Mouse (Mus musculus) layer of hippocampus, adult 11-12 months (tissue): Measurements from ENCODE around the gene Olfr1395.

ENCODE experiments used
- DNase-seq: peaks from one replicate; pipeline ENCODE4 v3.0.0; 2022; ENCODE audit warnings: low spot score

Olfr1395 gene

DNA sequence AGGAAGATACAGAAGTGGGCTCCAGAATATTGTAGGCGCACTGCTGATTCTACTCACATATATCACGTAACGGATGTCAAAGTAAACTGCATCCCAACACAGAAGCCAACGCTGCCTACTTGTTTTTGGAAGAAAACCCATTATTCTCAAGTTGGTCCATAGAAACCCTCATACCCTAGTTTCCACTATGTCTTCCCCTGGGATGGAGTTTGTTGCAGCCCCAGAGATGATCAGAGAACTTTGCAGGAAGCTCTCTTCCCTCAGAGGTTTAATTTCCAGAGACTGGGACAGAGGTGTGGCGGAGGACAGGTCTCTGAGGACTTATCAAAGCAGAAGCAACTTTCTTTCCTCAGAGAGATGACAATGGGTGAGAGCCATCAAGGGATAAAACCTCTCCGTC is at the start of gene Olfr1395:
Gene Olfr1395, plus strand, starts transcription at position 301 of the 400 bp plus-strand sequence.
- DNase-seq = no peak

GRCm38 (mm10) chr11:49092786-49093185 is 49.3 kb upstream of the Olfr1395 start:
- no peak for DNase-seq

DNA sequence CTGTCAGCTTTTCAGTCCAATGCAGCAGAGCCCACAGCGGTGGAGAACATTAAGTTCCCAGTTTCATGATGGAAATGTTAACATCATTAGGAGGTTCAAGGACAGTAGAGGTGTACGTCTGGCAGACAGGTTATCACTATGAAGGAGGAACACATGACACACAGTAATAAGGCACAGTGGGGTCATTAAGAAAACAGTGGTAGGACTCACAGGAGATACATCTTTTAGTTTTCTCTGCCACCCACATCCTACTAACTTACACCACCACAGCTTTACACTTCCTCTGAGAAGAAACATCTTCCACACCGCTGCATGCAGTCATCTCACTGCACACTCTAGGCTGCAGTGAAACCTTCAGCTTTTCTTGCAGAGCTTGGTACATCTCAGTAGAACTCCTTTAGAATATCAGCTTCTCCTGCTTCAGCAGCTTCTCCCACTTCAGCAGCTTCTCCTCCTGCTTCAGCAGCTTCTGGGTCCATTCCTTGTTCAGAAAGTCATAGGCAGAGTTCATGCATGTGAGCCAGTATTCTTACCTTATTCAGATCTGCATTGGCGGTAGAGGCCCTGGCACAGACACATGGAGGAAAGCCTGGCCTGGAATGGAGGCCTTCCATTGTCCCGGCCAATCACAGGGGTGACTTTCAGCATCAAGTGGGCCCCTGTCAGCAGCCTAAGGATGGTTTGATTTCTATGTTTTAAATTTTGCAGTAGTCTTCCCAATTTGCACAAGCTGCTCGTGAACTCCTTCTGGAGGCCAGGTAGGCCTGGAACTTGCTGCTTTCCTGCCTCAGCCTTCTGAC is 48.0 kb upstream of the Olfr1395 start:
- no peak for DNase-seq

GRCm38 (mm10) chr11:49095367-49095766 is 46.7 kb upstream of the Olfr1395 start:
- DNase-seq = no peak

DNA sequence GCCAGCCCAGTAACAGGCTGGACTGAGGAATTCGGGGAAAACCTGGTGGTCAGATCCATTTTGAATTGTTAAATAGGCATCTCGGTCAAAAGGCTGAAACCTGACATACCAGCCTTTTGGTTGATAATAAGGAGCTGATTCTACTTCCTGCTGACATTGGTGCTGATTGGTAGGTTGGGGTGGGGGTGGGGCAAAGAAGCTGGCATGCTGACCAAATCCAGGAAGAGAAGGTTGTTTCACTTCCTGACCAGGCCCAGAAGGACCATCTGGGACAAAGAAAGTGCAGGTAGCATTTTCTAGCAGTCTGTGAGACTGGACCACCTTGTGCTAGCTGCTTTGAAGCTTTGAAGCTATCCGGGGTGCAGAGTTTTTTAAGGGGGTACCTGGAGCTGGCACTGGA is 41.7 kb upstream of the Olfr1395 start:
- no peak for DNase-seq

GRCm38 (mm10) chr11:49101500-49101899 is 40.6 kb upstream of the Olfr1395 start:
- no peak for DNase-seq

- peak; percentile 89 for DNase-seq
These were observed 38.9 kb upstream of the Olfr1395 start for GRCm38 (mm10) chr11:49103047-49103693.

DNA sequence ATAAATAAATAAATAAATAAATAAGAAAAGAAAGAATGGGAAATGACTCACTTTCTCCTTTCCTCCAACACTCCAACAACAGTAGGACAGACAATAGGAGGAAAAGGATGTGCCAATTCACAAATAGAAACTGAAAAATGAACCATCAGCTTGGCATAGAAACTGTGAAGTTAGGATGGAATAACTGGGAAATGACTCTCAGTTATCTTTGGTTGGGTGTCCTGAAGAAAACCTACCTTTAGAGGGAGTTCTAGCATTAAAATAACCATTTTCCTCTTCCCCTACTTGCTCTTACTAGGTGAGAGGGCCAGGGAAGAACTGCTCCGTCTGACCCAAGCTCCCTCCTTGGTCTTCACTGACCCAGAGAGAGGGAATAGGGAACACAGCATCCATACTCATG is 36.3 kb upstream of the Olfr1395 start:
- no peak for DNase-seq

DNA sequence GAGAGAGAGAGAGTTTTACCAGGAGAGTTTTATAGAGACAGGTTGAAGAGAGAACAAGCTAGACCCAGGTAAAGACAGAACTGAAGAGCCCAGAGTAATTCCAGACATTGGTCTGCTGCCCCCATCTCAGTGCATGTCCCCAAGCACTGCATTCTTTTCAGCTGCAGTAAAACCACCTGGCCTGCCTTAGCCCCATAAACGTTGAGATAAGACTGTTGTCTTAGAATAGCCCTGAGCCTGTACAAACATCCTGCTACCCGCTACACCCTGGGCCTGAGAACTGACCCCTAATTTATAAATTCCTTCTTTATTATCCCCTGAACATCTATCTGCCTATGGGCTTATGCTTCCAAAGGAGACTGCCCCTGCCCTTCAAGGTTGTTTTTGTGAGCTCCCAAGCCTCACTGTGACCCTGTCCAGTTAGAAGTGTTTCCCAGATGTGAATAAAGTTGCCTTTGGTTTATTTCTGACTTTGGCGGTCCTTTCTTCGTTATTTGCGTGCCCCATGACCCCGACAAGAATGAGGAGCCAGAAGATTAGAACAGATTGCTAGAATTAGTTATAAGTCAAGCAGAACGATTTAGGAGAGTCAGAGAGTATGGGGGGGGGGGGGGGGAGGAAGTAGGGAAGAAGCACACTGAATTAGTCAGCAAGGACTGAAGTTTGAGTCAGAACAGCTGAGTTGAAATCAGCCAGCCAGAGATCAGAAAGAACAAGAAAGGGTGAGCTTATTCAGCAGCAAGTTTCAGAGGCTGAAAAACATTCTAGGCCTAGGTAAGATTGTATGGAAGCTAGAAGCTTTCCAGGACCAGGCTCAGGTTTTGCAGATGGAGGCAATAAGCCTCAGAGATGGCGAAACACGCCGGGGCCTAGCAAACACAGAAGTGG is 34.2 kb upstream of the Olfr1395 start:
- no peak for DNase-seq

- DNase-seq = peak; percentile 36
These were observed 33.2 kb upstream of the Olfr1395 start for GRCm38 (mm10) chr11:49108833-49109232.

GRCm38 (mm10) chr11:49111000-49111399 is 31.1 kb upstream of the Olfr1395 start:
- DNase-seq = no peak

DNA sequence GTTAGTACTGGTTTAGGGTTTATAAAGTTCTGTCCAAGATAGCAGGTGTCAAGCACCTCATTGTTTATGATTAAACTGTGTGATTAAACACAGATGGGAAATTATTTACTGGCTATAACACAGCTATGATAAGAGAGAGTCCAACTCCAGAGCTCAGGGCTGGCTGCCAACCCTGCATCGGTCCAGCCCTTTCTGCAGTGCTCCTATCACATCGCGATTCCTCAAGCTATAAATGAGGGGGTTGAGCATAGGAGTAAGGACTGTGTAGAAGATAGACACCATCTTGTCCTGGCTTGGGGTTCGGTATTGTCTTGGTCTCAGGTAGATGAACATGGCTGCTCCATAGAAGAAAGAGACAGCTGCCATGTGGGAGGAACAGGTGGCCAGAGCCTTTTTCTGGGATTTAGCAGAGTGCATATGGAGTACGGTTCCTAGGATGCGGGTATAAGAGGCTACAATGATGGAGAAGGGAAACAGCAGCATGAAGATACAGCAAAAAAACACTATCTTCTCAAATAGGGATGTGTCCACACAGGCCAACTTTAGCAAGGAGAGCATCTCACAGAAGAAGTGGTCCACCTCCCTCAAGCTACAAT is 29.4 kb upstream of the Olfr1395 start:
- peak; percentile 39 for DNase-seq

DNA sequence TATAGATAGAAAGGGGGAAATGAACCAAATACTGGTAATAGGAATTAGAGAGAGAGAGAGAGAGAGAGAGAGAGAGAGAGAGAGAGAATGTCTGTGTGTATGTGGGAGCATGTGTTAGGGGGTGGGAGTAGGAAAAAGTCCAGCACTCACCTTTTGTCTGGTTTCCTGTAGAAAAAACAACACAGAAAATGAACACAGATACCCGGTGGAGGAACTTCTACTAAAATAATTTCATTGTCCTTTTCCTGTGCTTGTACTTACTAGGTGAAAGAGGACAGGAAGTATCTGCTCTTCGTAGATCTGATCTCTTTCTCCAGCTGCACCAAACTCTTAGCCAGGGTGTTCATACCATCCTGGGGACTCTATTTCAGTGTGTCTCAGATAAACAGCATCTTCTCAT is 27.9 kb upstream of the Olfr1395 start:
- no peak for DNase-seq

GRCm38 (mm10) chr11:49114774-49115173 is 27.3 kb upstream of the Olfr1395 start, which contains the start of gene Olfr1396:
Gene Olfr1396, minus strand, starts transcription at chr11:49114874.
- DNase-seq = no peak

- DNase-seq = no peak
These were observed 22.4 kb upstream of the Olfr1395 start for GRCm38 (mm10) chr11:49119635-49120034.

- no peak for DNase-seq
These were observed 17.9 kb upstream of the Olfr1395 start for GRCm38 (mm10) chr11:49124169-49124568.

GRCm38 (mm10) chr11:49154077-49154476 is 12.0 kb downstream of the Olfr1395 start, which contains the start of gene Olfr1394:
Gene Olfr1394, plus strand, starts transcription at chr11:49154377.
- no peak for DNase-seq

DNA sequence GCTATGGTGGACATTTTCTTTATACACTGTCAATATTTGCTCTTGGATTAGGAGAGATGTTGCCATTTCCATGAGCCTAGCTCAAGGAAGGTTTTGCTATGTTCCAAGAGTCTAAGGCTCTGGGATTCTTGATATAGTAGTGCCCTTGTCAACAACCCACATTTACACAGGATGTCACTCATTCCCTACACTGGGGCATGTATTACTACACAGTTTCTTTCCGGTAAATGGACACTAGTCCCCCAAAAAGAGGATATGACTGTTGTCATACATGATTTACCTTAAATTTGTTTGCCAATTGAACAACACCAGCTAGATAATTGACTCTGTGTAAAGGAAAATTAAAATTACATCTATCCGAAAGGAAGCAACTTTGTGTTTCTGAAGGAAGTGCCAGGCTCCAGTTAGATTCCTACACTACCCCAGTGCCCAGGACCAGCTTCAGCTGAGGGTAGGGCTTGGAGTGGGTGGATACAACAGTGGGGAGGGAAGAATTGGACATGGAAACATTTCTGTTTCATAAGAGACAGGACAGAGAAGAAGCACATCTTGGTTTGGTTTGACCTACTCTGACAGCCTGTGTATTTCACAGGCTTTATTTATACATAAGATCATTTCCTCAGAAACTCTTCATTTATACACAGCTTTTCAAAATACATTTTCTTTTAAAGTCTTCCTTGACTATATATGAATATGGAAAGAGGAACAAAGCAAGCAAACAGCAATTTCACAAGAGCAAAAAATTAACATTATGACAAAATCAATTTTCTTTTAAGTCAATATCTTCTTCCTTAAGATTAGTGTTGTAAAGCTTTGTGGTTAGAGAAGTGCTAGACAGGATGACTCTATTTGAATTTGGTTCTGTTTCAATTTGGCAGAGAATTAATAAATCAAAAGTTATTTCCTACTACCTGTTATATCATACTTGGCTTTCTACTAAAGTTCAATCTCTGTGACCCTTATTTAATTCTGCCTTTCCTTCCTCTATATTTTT is 15.0 kb downstream of the Olfr1395 start:
- DNase-seq = no peak

DNA sequence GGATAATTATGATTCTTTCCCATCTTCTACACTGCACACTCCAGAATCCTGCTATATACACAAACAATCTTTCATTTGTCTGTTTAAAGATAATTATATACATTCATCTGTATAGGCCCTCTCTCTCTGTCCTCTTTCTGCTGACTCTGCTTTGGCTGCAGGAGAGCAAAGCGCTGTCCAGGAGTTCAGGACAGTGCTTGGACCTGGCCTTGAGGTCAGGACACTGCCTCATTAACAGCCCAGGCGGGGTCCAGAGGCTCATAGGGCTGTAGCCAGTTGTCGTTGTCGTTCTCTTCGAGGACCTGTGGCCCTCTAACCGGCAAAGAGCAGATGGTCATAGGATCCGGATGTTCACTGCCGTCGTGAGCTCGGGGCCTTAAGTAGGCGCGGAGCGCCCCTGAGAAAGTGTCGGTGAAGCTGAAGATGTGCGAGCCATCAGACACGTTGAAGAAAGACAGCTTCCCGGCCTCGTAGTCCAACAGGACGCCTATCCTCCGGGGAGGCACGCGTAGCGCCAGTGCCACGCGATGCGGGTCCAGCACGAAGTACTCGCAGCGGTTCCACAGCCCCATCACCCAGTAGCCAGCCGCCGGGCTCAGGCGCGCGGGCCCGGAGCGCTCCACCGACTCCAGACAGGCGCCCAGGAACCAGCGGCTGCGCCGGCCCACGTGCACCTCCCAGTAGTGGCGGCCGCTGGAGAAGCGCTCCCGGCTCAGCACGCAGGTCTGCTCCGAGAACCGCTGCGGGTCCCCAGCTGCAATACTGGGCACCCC is 27.0 kb downstream of the Olfr1395 start:
- DNase-seq = no peak

DNA sequence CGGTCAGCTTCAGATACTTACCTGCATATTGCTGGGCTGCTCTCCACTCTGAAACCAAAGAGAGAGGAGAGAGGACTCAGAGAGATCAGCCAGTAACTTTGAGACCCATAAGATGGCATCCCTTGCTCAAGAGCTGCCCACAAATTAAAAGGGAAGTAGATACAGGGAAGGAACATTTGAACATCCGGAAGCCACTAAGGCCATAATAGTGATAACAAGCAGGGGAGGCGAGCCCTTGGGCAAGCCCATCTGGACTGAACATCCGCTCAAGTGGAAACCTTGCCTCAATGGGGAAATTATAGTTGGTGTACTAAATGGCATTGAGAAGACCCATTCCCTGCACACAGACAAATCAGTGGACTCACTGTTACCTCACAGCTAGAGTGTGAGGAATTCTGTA is 28.5 kb downstream of the Olfr1395 start:
- DNase-seq = no peak
